In genomic region chr10:61558631-61559030, GRCm38 (mm10) we compare ENCODE assay signal across 25 mouse cellular contexts. TPM values are rescaled to one million over a fixed set of nuclear protein-coding genes. Genes with fewer than 3 reads are reported as not detected.
"Had no signal": no experiment of that assay in that cellular context is flagged by ENCODE, and none has a peak within 500 bp of the region (broad histone marks: within the 10 kb centered on the region; RNA-seq: fewer than 3 reads in every experiment).

No protein-coding gene starts in this region.

- H3K27me3 ChIP-seq: liver, embryonic 13.5 days; liver, embryonic 15.5 days; megakaryocyte, embryonic 14.5 days; midbrain, embryonic 13.5 days; midbrain, embryonic 15.5 days; neural tube, embryonic 13.5 days; neural tube, embryonic 15.5 days had no signal

- H3K27ac ChIP-seq: liver, embryonic 13.5 days; liver, embryonic 15.5 days; macrophage; midbrain, embryonic 13.5 days; midbrain, embryonic 15.5 days; neural tube, embryonic 13.5 days; neural tube, embryonic 15.5 days had no signal

- DNase-seq: liver, embryonic 13.5 days; liver, postnatal 0 days; lung, embryonic 14.5 days; retina, postnatal 1 day; right cerebral cortex, adult 18-20 months; right cerebral cortex, postnatal 25 days; right cerebral cortex, postnatal 4 days; spleen, adult 18-20 months; thymus, adult 18-20 months; thymus, postnatal 14 days; thymus, postnatal 36 days had no signal

- ATAC-seq: liver, postnatal 0 days; midbrain, embryonic 13.5 days; midbrain, embryonic 15.5 days had no signal

- H3K9ac ChIP-seq: liver, embryonic 13.5 days; liver, embryonic 15.5 days; liver, postnatal 0 days; lung, embryonic 14.5 days; midbrain, embryonic 13.5 days; midbrain, embryonic 15.5 days; neural tube, embryonic 13.5 days; neural tube, embryonic 15.5 days had no signal

- H3K9me3 ChIP-seq: liver, embryonic 13.5 days; liver, embryonic 15.5 days; midbrain, embryonic 15.5 days; neural tube, embryonic 15.5 days had no signal

- H3K4me1 ChIP-seq: liver, embryonic 13.5 days; liver, embryonic 15.5 days; midbrain, embryonic 13.5 days; midbrain, embryonic 15.5 days; neural tube, embryonic 13.5 days; neural tube, embryonic 15.5 days had no signal

- H3K4me2 ChIP-seq: liver, embryonic 11.5 days; liver, embryonic 13.5 days; liver, embryonic 15.5 days; lung, embryonic 14.5 days; midbrain, embryonic 11.5 days; midbrain, embryonic 13.5 days; midbrain, embryonic 15.5 days; neural tube, embryonic 13.5 days; neural tube, embryonic 15.5 days had no signal

- H3K36me3 ChIP-seq: liver, embryonic 13.5 days; liver, embryonic 15.5 days; midbrain, embryonic 15.5 days; neural tube, embryonic 13.5 days had no signal

- H3K4me3 ChIP-seq: liver, embryonic 13.5 days; liver, embryonic 15.5 days; megakaryocyte, embryonic 14.5 days; midbrain, embryonic 13.5 days; midbrain, embryonic 15.5 days; neural tube, embryonic 13.5 days; neural tube, embryonic 15.5 days had no signal

RNA-seq across cellular contexts. Expression of gene Npffr1, which starts 36.7 kb away (rescaled TPM):
- total RNA-seq: monocyte, adult 5-6 weeks had no signal
- polyA plus RNA-seq: liver, embryonic 11.5 days; liver, embryonic 15.5 days; liver, postnatal 0 days; lung, embryonic 16.5 days; macrophage; midbrain, embryonic 11.5 days; neural tube, embryonic 11.5 days; small intestine, adult 2 months; stomach, embryonic 14.5 days had no signal
